Mouse (Mus musculus) left cerebral cortex, adult 2 months (tissue): ENCODE measurements around the gene Etv5. TPM values are rescaled to one million over a fixed set of nuclear protein-coding genes. Genes with fewer than 3 reads are reported as not detected.

ENCODE experiments used
- DNase-seq, 2 experiments: peaks; one replicate each; pipeline ENCODE4 v3.0.0; 2021 to 2022; ENCODE audit warnings: low spot score in 2 of 2, mixed read lengths in 1 of 2; ENCODE audit errors: extremely low spot score in 1 of 2
- H3K27ac ChIP-seq: fragments of 200-600 bp; 2 replicates; pipeline ENCODE4 v1.8.1; 2022
- H3K4me3 ChIP-seq: fragments of 200-600 bp; 2 replicates; pipeline ENCODE4 v1.8.1; 2022
- CTCF ChIP-seq: fragments of 200-600 bp; IDR thresholded peaks from 2 replicates; pipeline ENCODE4 v1.8.1; 2022; ENCODE audit warnings: antibody characterized with exemption, mild to moderate bottlenecking, moderate library complexity
- intact Hi-C: fragments of 180-260 bp; cut with DNase I; formaldehyde crosslinking; loops from one replicate; pipeline ENCODE4 v1.15.1; 2025
- long read RNA-seq, 2 experiments: library from polyadenylated mRNA; stranded (forward); transcript quantifications; one replicate each; pipeline ENCODE4 v2.0.0; 2021; ENCODE audit warnings: borderline mapping rate in 2 of 2
- total RNA-seq, 2 experiments: library from RNA; stranded (reverse); gene quantifications; 2 replicates each; pipeline ENCODE4 v1.2.3; 2021

Gene Etv5
- 10 to 100 TPM; 94.7 to 97.5 TPM for total RNA-seq
- long read RNA-seq, experiment 1, transcript Etv5-201 (13 exons, 3,975 nt) = major isoform, 48 of 77 reads
- long read RNA-seq, experiment 1, partial matches to known transcripts = 14 of 77 reads
- long read RNA-seq, experiment 1, other reads (novel, unspliced or antisense) = 15 of 77 reads
- long read RNA-seq, experiment 2, transcript Etv5-201 (13 exons, 3,975 nt) = major isoform, 47 of 65 reads
- long read RNA-seq, experiment 2, partial matches to known transcripts = 9 of 65 reads
- long read RNA-seq, experiment 2, other reads (novel, unspliced or antisense) = 9 of 65 reads

DNA sequence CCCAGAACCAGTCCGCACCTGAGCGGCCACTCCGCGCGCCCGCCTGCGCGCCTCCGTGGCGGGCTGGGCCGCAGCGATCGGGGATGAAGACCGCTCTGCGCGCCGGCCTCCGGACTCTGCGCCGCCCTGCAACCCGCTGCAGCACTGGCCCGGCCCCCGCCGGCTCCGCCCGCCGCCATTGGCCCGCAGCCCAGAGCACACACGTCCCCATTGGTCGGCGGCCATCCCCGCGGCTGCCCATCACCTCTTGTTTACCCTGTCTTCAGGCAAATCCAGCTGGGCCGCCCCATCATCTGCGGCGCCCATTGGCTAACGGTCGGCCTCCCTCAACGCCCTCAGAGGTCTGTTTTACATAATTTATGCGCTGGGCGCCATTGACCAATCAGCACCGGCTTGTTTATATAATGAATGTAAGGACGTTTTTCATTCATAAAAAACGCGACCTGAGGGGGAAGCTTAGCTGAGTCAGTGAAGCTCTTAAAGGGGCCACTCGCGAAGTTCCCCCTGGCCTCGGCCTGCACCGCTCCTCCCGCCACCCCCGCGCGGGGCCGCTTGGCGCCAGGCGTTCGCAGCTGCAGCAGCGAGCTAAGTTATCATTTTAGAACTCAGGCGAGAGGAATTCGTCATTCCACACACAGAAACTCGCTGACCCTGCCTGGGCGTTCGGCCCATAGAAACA is at the start of gene Etv5:
TSS of gene Etv5 (minus strand) at position 221 of the 679 bp plus-strand sequence.
- Histone ChIP-seq H3K27ac (peak within 1 kb of the TSS; percentile 92), H3K4me3 (peak within 1 kb of the TSS; percentile 90)
- intact Hi-C loops = loop anchor here (1.0 to 5.0 kb wide), 3 partner anchors 69 to 127 kb away; no protein-coding TSS in a partner anchor
- TF ChIP-seq CTCF = no peak
- peak; percentile 99 to 100 for DNase-seq

DNA sequence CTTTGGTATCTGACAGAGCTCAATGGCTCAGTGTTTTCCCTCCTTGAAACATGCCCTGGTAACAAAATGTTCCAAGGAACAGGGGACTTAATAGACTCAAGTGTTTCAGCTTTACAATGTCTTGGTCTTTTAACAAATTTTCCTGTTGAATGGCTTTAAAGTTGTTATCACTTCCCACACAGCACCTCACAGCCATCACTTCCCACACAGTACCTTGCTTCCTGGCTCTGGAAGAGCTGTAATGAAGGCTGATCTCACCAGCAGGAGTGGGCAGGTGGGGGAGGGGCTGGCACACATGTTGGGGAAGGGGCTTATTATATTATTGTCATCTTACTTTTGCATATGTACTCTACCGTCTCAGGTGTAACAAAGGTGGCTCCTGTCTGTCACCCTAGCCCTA is 44.4 kb upstream of the Etv5 start:
- Histone ChIP-seq H3K4me3 (no peak overlapping the region), H3K27ac (no peak overlapping the region; the same call in 1 of the 2 replicates)
- DNase-seq = peak; percentile 41 to 43
- intact Hi-C loops = loop anchor here (1.0 to 5.0 kb wide), 3 partner anchors 17 to 157 kb away; no protein-coding TSS in a partner anchor
- no peak for TF ChIP-seq CTCF

DNA sequence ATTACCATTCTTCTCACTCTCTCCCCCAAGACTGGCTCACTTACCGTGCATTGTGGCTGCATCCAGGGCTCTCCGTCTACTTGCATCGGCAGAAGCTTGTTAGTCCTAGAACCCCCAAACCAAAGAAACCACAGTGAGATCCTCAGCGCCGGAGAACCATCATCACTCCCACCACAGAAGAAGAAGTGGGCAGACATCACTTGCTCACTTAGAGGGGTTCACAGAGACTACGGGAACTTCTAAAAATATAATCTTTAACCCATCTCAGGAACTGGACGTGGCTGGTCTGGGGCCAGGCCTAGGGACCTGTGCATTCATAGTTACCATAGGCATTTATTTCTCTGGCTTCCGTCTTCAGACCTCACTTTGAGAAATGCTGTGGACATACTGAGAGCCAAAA is 39.8 kb upstream of the Etv5 start:
- DNase-seq = no peak
- Histone ChIP-seq H3K4me3 (no peak overlapping the region), H3K27ac (no peak overlapping the region)
- intact Hi-C loops = no loop called here
- no peak for TF ChIP-seq CTCF

DNA sequence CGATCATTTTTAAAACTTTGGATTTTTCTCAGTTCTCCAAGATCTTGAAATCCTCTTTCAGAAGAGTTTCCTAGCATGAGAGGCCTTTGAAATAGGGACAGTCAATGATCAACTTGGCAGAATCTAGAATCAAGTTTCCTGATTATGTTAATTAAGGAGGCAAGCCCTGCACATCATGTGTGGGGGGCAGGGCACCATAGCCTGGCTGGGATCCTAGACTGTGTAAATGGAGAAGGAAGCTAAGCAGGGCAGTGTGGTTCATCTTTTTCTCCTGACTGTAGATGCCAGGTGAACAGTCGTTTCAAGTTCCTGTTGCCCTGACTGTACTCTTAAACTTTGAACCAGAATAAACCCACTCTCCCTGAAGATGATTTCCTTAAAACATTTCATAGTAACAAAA is 32.2 kb upstream of the Etv5 start:
- intact Hi-C loops = no loop called here
- TF ChIP-seq CTCF = no peak
- no peak for DNase-seq
- Histone ChIP-seq H3K27ac (no peak overlapping the region), H3K4me3 (no peak overlapping the region)

DNA sequence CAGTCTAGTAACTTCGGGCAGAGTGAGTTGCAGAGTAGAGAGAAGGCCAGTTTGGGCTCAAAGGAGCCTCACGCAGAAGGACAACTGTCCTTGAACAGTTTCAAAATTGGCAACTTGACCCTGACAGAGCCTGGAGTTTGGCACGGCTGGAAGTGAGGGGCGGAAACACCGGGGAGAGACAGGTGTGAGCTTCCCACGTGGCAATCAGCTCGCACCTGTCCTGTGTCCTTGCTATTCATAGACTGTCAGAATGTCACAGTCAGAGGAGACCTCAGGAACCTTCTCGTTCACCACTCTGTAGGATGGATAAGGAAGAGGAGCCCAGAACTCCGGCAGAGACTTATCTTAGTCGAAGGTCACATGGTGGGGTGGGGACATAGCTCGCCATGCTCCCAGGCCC is 29.9 kb upstream of the Etv5 start:
- no peak for TF ChIP-seq CTCF
- H3K27ac ChIP-seq = no peak overlapping the region
- DNase-seq = no peak
- H3K4me3 ChIP-seq = no peak overlapping the region
- intact Hi-C loops = no loop called here

DNA sequence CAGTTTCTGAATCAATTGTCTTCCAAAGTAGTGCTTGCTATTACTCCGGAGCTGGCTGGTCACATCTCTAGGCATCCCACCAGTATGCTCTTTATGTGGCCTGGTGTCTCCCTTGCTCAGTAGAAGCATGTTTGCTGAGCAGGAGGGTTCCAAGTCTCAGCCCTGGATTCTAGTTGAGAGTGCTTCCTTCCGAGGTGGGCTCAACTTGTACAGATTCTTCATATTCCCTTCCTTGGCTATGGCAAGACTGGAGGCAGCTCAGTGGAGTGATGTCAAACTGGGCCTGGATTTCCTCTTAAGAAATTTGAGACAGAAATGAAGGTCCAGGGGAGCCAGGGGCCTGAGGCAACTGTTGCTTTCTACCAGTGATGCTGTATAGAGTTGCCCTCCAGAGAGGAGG is 27.6 kb upstream of the Etv5 start:
- H3K27ac ChIP-seq = no peak overlapping the region
- TF ChIP-seq CTCF = no peak
- DNase-seq = no peak
- intact Hi-C loops = loop anchor here (2.0 kb wide), 1 partner anchor 16 kb away; no protein-coding TSS in a partner anchor
- H3K4me3 ChIP-seq = no peak overlapping the region

DNA sequence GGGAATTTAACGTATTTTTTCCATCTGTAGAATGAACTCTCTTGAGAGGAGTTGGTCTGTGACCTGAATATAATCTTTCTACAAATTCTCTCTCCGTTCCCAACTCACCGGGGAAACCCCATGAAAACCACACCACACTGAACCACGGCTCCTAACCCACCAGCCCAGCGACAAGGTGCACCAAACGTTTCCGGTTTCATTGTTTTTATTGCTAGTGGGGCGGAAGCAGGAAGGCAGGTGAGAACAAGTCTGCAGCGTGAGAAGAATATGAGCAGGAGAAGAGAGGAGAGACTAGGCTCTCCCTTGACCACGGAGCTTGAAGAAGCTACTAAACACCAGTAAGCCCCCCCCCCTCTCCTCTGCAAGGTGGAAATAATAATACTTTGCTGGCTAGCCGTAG is 26.9 kb upstream of the Etv5 start:
- DNase-seq = no peak
- no peak for TF ChIP-seq CTCF
- no peak overlapping the region for H3K4me3 ChIP-seq
- intact Hi-C loops = loop anchor here (2.0 kb wide), 1 partner anchor 16 kb away; no protein-coding TSS in a partner anchor
- H3K27ac ChIP-seq = peak overlapping the region; percentile 47; the same call in 1 of the 2 replicates

DNA sequence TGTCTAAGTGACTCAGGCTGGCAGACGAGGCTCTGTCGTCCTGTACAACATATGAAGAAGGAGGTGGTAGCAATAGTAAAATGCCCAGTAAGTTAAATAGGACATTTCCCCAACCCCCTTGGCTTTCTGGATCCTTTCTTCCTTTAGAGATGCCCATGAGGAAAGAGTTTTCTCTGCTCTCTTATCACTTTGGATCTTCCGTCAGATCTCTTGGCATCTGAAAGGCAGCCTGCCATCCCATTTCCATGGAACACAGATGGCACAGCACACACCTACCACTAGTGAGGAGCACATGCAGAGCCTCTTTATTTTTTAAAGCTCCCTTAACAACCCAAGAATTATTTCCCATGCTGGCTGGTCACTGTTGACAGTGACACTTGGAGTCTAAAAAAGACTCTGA is 22.7 kb upstream of the Etv5 start:
- DNase-seq = no peak
- TF ChIP-seq CTCF = no peak

DNA sequence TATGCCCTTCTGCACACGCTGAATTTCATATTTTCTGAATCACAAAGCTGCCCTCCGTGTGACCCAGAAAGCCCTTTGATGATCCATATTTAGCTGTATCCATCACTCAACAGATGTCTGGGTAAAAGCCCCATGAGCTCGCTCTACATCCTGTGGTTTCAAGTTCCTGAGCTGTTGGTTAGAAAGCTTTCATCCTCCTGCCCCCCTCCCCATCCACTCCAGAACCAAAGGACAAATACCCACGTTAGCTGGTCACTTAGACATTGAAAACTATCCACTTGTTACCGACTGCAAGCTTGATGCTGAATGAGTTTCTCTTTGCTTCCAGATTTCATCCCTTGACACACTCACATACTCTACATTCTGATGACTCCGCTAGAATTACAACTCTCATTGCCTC is 22.2 kb upstream of the Etv5 start:
- Histone ChIP-seq H3K27ac (0 out of 2 replicates have a peak overlapping the region, but pooled peaks have one; percentile 28), H3K4me3 (no peak overlapping the region)
- no peak for TF ChIP-seq CTCF
- intact Hi-C loops = no loop called here
- no peak for DNase-seq

More for the DNA sequence above, 22.7 kb upstream of the Etv5 start:
- intact Hi-C loops = no loop called here
- 0 out of 2 replicates have a peak overlapping the region, but pooled peaks have one; percentile 28 for H3K27ac ChIP-seq
- H3K4me3 ChIP-seq = no peak overlapping the region

DNA sequence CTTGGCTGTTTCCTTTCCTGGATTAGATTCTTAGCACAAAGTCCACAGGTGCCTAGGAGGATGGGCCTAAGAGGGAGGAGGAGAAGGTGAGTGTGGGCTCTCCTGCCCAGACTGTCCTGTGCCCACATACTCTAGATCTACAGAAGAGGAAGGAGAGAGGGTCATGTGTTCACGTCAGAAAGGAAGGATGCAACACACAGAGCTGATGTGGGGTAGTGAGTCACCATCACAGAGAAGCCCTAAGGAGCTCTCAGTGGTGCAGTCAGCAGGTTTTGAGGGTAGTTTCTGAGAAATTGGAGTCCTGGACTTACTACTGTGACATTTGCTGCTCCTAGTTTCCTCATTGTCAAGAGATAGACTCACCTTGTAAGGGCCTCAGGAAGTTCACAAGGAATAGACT is 21.4 kb upstream of the Etv5 start:
- H3K27ac ChIP-seq = no peak overlapping the region
- intact Hi-C loops = no loop called here
- no peak for DNase-seq
- TF ChIP-seq CTCF = no peak
- H3K4me3 ChIP-seq = no peak overlapping the region

DNA sequence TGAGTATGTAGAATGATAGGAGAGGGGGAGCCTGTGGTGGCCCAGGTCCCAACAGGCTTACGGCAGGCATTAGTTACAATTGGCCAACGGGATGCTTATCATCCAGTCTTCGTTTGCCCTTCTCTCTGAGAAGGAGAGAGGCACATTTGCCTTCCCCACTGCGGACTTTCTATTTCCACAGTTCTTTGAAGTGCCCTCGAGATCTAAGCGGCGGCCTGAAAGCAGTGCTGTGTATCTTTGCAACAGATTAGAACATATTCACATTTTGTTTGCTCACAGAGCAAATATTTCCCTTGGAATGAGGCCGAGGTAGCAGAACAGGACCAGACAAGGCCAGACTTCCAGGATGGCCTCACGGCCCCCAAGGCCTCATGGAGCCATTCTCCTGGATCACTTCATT is 12.6 kb upstream of the Etv5 start:
- Histone ChIP-seq H3K27ac (no peak overlapping the region), H3K4me3 (no peak overlapping the region)
- DNase-seq = no peak
- no peak for TF ChIP-seq CTCF
- intact Hi-C loops = no loop called here

DNA sequence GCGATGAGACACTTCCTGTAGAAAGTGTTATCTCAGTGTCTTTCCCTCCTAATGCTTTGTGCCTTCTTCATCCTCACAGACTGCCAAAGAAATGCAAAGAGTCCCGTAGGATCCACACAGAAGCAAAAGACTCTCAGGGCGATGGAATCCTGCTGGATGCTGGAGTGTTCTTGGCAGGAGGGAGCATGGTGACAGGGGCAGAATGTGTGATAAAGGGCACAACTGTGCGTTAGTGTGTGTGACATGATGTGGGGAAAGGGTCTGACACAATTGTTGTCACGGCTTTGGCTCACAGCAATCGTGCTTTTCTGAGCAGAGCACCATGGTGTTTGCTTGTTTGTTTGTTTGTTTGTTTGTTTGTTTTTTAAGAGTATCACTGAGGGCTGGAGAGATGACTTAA is 8.6 kb upstream of the Etv5 start:
- TF ChIP-seq CTCF = no peak
- intact Hi-C loops = no loop called here
- no peak overlapping the region for H3K4me3 ChIP-seq
- H3K27ac ChIP-seq = no peak overlapping the region
- DNase-seq = no peak
